ENCODE assay signal across 24 mouse cellular contexts in genomic region chr8:70737705-70738104, GRCm38 (mm10). TPM values are rescaled to one million over a fixed set of nuclear protein-coding genes. Genes with fewer than 3 reads are reported as not detected.
DNase-seq lines count a peak whose midpoint lies in the region; ATAC-seq and TF ChIP-seq lines count a peak whose summit lies in the region.
"Had no signal": no experiment of that assay in that cellular context is flagged by ENCODE, and none has a peak within 500 bp of the region (broad histone marks: within the 10 kb centered on the region; RNA-seq: fewer than 3 reads in every experiment).

No protein-coding gene starts in this region.

- H3K4me3 ChIP-seq in forebrain, embryonic 11.5 days (ENCODE audit: low read depth, low read length), result no peak overlapping the region
- no peak overlapping the region for H3K4me3 ChIP-seq in forebrain, embryonic 10.5 days
- no peak overlapping the region for H3K4me3 ChIP-seq in kidney, adult 2 months (ENCODE audit: insufficient read depth, low read depth, low read length)
- H3K4me3 ChIP-seq in lung, postnatal 0 days (ENCODE audit: low read depth, low read length), result no peak overlapping the region
- H3K4me3 ChIP-seq in lung, adult 2 months (replicated peaks; ENCODE audit: extremely low read depth, low read depth, low read length), result no peak overlapping the region
- H3K4me3 ChIP-seq in neural tube, embryonic 11.5 days (ENCODE audit: low read depth, low read length), result no peak overlapping the region

- peaks cover 8% of the 10 kb centered on the region for H3K27me3 ChIP-seq in forebrain, embryonic 11.5 days (ENCODE audit: control insufficient read depth, insufficient read depth, low read length)
- peaks cover 64% of the 10 kb centered on the region for H3K27me3 ChIP-seq in forebrain, embryonic 10.5 days (ENCODE audit: poor library complexity, severe bottlenecking)
- H3K27me3 ChIP-seq in kidney, adult 2 months (replicated peaks; ENCODE audit: control insufficient read depth, insufficient read depth, low read length), result no peaks in the 10 kb centered on the region
- peaks cover 12% of the 10 kb centered on the region; the same call in 1 of the 2 replicates for H3K27me3 ChIP-seq in lung, postnatal 0 days (replicated peaks; ENCODE audit: insufficient read depth, low read length)
- H3K27me3 ChIP-seq in neural tube, embryonic 11.5 days (ENCODE audit: control insufficient read depth, insufficient read depth, low read length), result peaks cover 12% of the 10 kb centered on the region
- H3K27me3 ChIP-seq: CH12.LX, Patski had no signal

- no peaks in the 10 kb centered on the region for H3K4me1 ChIP-seq in forebrain, embryonic 11.5 days (replicated peaks; ENCODE audit: control insufficient read depth, insufficient read depth, low read length)
- H3K4me1 ChIP-seq in forebrain, embryonic 10.5 days, result peaks cover 9% of the 10 kb centered on the region
- H3K4me1 ChIP-seq in kidney, adult 2 months (ENCODE audit: control insufficient read depth, insufficient read depth, low read length), result no peaks in the 10 kb centered on the region
- H3K4me1 ChIP-seq in lung, postnatal 0 days (ENCODE audit: insufficient read depth, low read depth, low read length), result no peaks in the 10 kb centered on the region
- no peaks in the 10 kb centered on the region for H3K4me1 ChIP-seq in lung, adult 2 months (ENCODE audit: control insufficient read depth, insufficient read depth, low read length)
- H3K4me1 ChIP-seq in neural tube, embryonic 11.5 days (ENCODE audit: control insufficient read depth, insufficient read depth, low read length), result peaks cover under 1% of the 10 kb centered on the region; the same call in 1 of the 2 replicates

- 67% methylated on average over 5 of the region's 5 CpGs for WGBS in forebrain, embryonic 11.5 days
- WGBS in forebrain, embryonic 10.5 days, result 70% methylated on average over 5 of the region's 5 CpGs
- 66% methylated on average over 5 of the region's 5 CpGs for WGBS in kidney, adult 2 months
- 47% methylated on average over 5 of the region's 5 CpGs for WGBS in lung, postnatal 0 days
- 47% methylated on average over 5 of the region's 5 CpGs for WGBS in lung, adult 2 months
- 73% methylated on average over 5 of the region's 5 CpGs for WGBS in neural tube, embryonic 11.5 days

- no peak overlapping the region for H3K27ac ChIP-seq in forebrain, embryonic 11.5 days (ENCODE audit: low read depth, low read length)
- H3K27ac ChIP-seq in forebrain, embryonic 10.5 days, result no peak overlapping the region
- H3K27ac ChIP-seq in kidney, adult 2 months (ENCODE audit: insufficient read depth, low read depth, low read length), result peak overlapping the region; percentile 24; the same call in 1 of the 2 replicates
- H3K27ac ChIP-seq in lung, postnatal 0 days (ENCODE audit: low read length), result peak overlapping the region; percentile 54
- H3K27ac ChIP-seq in neural tube, embryonic 11.5 days (ENCODE audit: low read depth, low read length), result no peak overlapping the region

- no peak for ATAC-seq in forebrain, embryonic 11.5 days (replicated peaks; ENCODE audit: low FRiP score)
- peak; percentile 62 for ATAC-seq in lung, postnatal 0 days
- no peak for ATAC-seq in neural tube, embryonic 11.5 days (ENCODE audit: insufficient read depth, low FRiP score, low TSS enrichment)
- ATAC-seq: activated CD4-positive, CD25-positive, alpha-beta regulatory T cell, adult 4 months; CD4-positive, CD25-positive, alpha-beta regulatory T cell, adult 4 months; Patski had no signal

- no peak for TF ChIP-seq CTCF in kidney, adult 2 months (conservative IDR thresholded peaks at IDR 0.05; ENCODE audit: insufficient read depth, insufficient read length, low read depth, low read length)
- no peak for TF ChIP-seq CTCF in lung, postnatal 0 days (IDR thresholded peaks at IDR 0.05)
- TF ChIP-seq CTCF in lung, adult 2 months (IDR thresholded peaks at IDR 0.05; ENCODE audit: insufficient read depth, low read length), result no peak

- no peak for TF ChIP-seq POLR2A in kidney, adult 2 months (IDR thresholded peaks at IDR 0.05; ENCODE audit: low read depth, low read length)
- TF ChIP-seq POLR2A in lung, adult 2 months (IDR thresholded peaks at IDR 0.05; ENCODE audit: borderline replicate concordance, extremely low read depth, low read depth, low read length), result no peak

- TF ChIP-seq EP300 in lung, postnatal 0 days (IDR thresholded peaks at IDR 0.05), result no peak

- H3K9ac ChIP-seq in forebrain, embryonic 11.5 days (ENCODE audit: low read length), result no peak overlapping the region
- no peak overlapping the region for H3K9ac ChIP-seq in lung, postnatal 0 days (replicated peaks; ENCODE audit: low read depth)
- no peak overlapping the region for H3K9ac ChIP-seq in neural tube, embryonic 11.5 days (ENCODE audit: low read length)

- no peaks in the 10 kb centered on the region for H3K36me3 ChIP-seq in forebrain, embryonic 11.5 days (ENCODE audit: control insufficient read depth, insufficient read depth, low read length)
- H3K36me3 ChIP-seq in forebrain, embryonic 10.5 days (replicated peaks), result no peaks in the 10 kb centered on the region
- H3K36me3 ChIP-seq in kidney, adult 2 months (ENCODE audit: control insufficient read depth, insufficient read depth, low read length), result no peaks in the 10 kb centered on the region; the same call in 1 of the 2 replicates
- no peaks in the 10 kb centered on the region for H3K36me3 ChIP-seq in lung, postnatal 0 days (ENCODE audit: insufficient read depth, low read length)
- H3K36me3 ChIP-seq in neural tube, embryonic 11.5 days (ENCODE audit: control insufficient read depth, insufficient read depth, low read length), result no peaks in the 10 kb centered on the region
- H3K36me3 ChIP-seq: G1E had no signal

- H3K9me3 ChIP-seq in forebrain, embryonic 11.5 days (ENCODE audit: control insufficient read depth, low read length), result no peaks in the 10 kb centered on the region
- no peaks in the 10 kb centered on the region for H3K9me3 ChIP-seq in forebrain, embryonic 10.5 days
- H3K9me3 ChIP-seq in lung, postnatal 0 days (ENCODE audit: low read length), result no peaks in the 10 kb centered on the region
- H3K9me3 ChIP-seq in neural tube, embryonic 11.5 days (ENCODE audit: control insufficient read depth, low read length), result no peaks in the 10 kb centered on the region
- H3K9me3 ChIP-seq: G1E had no signal

- no peak overlapping the region for H3K4me2 ChIP-seq in forebrain, embryonic 11.5 days (ENCODE audit: low read depth, low read length, severe bottlenecking)
- H3K4me2 ChIP-seq in lung, postnatal 0 days (replicated peaks; ENCODE audit: low read depth, low read length), result no peak overlapping the region
- H3K4me2 ChIP-seq in neural tube, embryonic 11.5 days (ENCODE audit: low read depth), result no peak overlapping the region

- peak; percentile 23 for DNase-seq in forebrain, embryonic 11.5 days (ENCODE audit: low spot score)
- DNase-seq in forebrain, embryonic 10.5 days (ENCODE audit: extremely low spot score, low spot score), result no peak
- no peak for DNase-seq in kidney, adult 2 months
- DNase-seq in kidney, postnatal 10 days, result no peak
- peak; percentile 74 for DNase-seq in lung, postnatal 0 days (ENCODE audit: low spot score)
- DNase-seq in lung, adult 2 months, result no peak
- peak; percentile 7 for DNase-seq in neural tube, embryonic 11.5 days (ENCODE audit: low spot score)
- DNase-seq in neural tube, embryonic 10.5 days (ENCODE audit: extremely low spot score, low spot score), result no peak
- DNase-seq: adrenal gland, adult 2 months; adrenal gland, adult 8-10 months; adrenal gland, postnatal 10 days; adrenal gland, postnatal 14 days; adrenal gland, postnatal 25 days; adrenal gland, postnatal 36 days; B cell, adult 2 months; cerebellum, adult 11 months; cerebellum, adult 11-12 months had no signal

RNA-seq across cellular contexts. Expression of gene Pde4c, which starts 14.2 kb away (rescaled TPM):
- 0.13 and 0.37 TPM in 2 replicates for polyA plus RNA-seq in forebrain, embryonic 11.5 days (2014; fragmentation: Nextera tagmentation; extraction: Ambion mirVana)
- polyA plus RNA-seq in forebrain, embryonic 10.5 days (2016; fragmentation: Nextera tagmentation; extraction: Ambion mirVana), result 0.38 and 0.68 TPM in 2 replicates
- polyA plus RNA-seq in kidney, adult 2 months (2012; rRNA removed), result 81.6 and 113 TPM in 2 replicates
- 0.93 and 2.0 TPM in 2 replicates for polyA plus RNA-seq in lung, postnatal 0 days (2015; fragmentation: Nextera tagmentation; extraction: Ambion mirVana)
- 4.1 and 5.5 TPM in 2 replicates for polyA plus RNA-seq in lung, adult 2 months (2012; rRNA removed)
- polyA plus RNA-seq in neural tube, embryonic 11.5 days (2014; fragmentation: Nextera tagmentation; extraction: Ambion mirVana), result 0.42 TPM in 1 of 2 replicates, not detected in the other

RNA-seq across cellular contexts. Expression of gene Rab3a, which starts 16.8 kb away (rescaled TPM):
- 42.7 and 49.7 TPM in 2 replicates for polyA plus RNA-seq in forebrain, embryonic 11.5 days (2014; fragmentation: Nextera tagmentation; extraction: Ambion mirVana)
- polyA plus RNA-seq in forebrain, embryonic 10.5 days (2016; fragmentation: Nextera tagmentation; extraction: Ambion mirVana), result 10.5 and 12.2 TPM in 2 replicates
- 29.7 and 31.1 TPM in 2 replicates for polyA plus RNA-seq in kidney, adult 2 months (2012; rRNA removed)
- polyA plus RNA-seq in lung, postnatal 0 days (2015; fragmentation: Nextera tagmentation; extraction: Ambion mirVana), result 17.6 and 28.6 TPM in 2 replicates
- polyA plus RNA-seq in lung, adult 2 months (2012; rRNA removed), result 46.4 and 53.4 TPM in 2 replicates
- polyA plus RNA-seq in neural tube, embryonic 11.5 days (2014; fragmentation: Nextera tagmentation; extraction: Ambion mirVana), result 97.9 and 111 TPM in 2 replicates

RNA-seq across cellular contexts. Expression of gene Gm3336, which starts 19.4 kb away (rescaled TPM):
- polyA plus RNA-seq in forebrain, embryonic 11.5 days (2014; fragmentation: Nextera tagmentation; extraction: Ambion mirVana), result not detected in 2 replicates
- polyA plus RNA-seq in forebrain, embryonic 10.5 days (2016; fragmentation: Nextera tagmentation; extraction: Ambion mirVana), result not detected in 2 replicates
- polyA plus RNA-seq in kidney, adult 2 months (2012; rRNA removed), result 0.61 and 0.99 TPM in 2 replicates
- polyA plus RNA-seq in lung, postnatal 0 days (2015; fragmentation: Nextera tagmentation; extraction: Ambion mirVana), result 0.50 and 0.54 TPM in 2 replicates
- 0.43 and 1.2 TPM in 2 replicates for polyA plus RNA-seq in lung, adult 2 months (2012; rRNA removed)
- polyA plus RNA-seq in neural tube, embryonic 11.5 days (2014; fragmentation: Nextera tagmentation; extraction: Ambion mirVana), result not detected in 2 replicates
- polyA plus RNA-seq: activated CD4-positive, CD25-positive, alpha-beta regulatory T cell, adult 4 months; brain, embryonic 14.5 days; C2C12; CD4-positive, CD25-positive, alpha-beta regulatory T cell, adult 4 months had no signal

RNA-seq across cellular contexts. Expression of gene Mpv17l2, which starts 23.0 kb away (rescaled TPM):
- polyA plus RNA-seq in forebrain, embryonic 11.5 days (2014; fragmentation: Nextera tagmentation; extraction: Ambion mirVana), result 31.0 and 34.1 TPM in 2 replicates
- polyA plus RNA-seq in forebrain, embryonic 10.5 days (2016; fragmentation: Nextera tagmentation; extraction: Ambion mirVana), result 30.8 and 34.3 TPM in 2 replicates
- 73.4 and 96.3 TPM in 2 replicates for polyA plus RNA-seq in kidney, adult 2 months (2012; rRNA removed)
- 57.4 and 88.8 TPM in 2 replicates for polyA plus RNA-seq in lung, postnatal 0 days (2015; fragmentation: Nextera tagmentation; extraction: Ambion mirVana)
- polyA plus RNA-seq in lung, adult 2 months (2012; rRNA removed), result 61.6 and 80.0 TPM in 2 replicates
- polyA plus RNA-seq in neural tube, embryonic 11.5 days (2014; fragmentation: Nextera tagmentation; extraction: Ambion mirVana), result 40.7 and 41.3 TPM in 2 replicates

RNA-seq across cellular contexts. Expression of gene Iqcn, which starts 34.4 kb away (rescaled TPM):
- not detected in 2 replicates for polyA plus RNA-seq in forebrain, embryonic 11.5 days (2014; fragmentation: Nextera tagmentation; extraction: Ambion mirVana)
- 0.02 TPM in 1 of 2 replicates, not detected in the other for polyA plus RNA-seq in forebrain, embryonic 10.5 days (2016; fragmentation: Nextera tagmentation; extraction: Ambion mirVana)
- polyA plus RNA-seq in kidney, adult 2 months (2012; rRNA removed), result 0.03 and 0.12 TPM in 2 replicates
- 0.04 and 0.07 TPM in 2 replicates for polyA plus RNA-seq in lung, postnatal 0 days (2015; fragmentation: Nextera tagmentation; extraction: Ambion mirVana)
- 0.03 TPM in 1 of 2 replicates, not detected in the other for polyA plus RNA-seq in lung, adult 2 months (2012; rRNA removed)
- not detected in 2 replicates for polyA plus RNA-seq in neural tube, embryonic 11.5 days (2014; fragmentation: Nextera tagmentation; extraction: Ambion mirVana)
- polyA plus RNA-seq: activated CD4-positive, CD25-positive, alpha-beta regulatory T cell, adult 4 months; G1E had no signal

Comparison
In these comparisons a context has a peak if more than half of its experiments do, and no peak if none do; other contexts are left out.
1. DNase-seq: peak in forebrain, embryonic 11.5 days (single experiment), lung, postnatal 0 days (single experiment) and neural tube, embryonic 11.5 days (single experiment); none in forebrain, embryonic 10.5 days (single experiment), kidney, adult 2 months (single experiment), kidney, postnatal 10 days (single experiment), lung, adult 2 months (single experiment) and neural tube, embryonic 10.5 days (single experiment).
2. H3K27ac ChIP-seq: peak in kidney, adult 2 months (single experiment) and lung, postnatal 0 days (single experiment); none in forebrain, embryonic 11.5 days (single experiment), forebrain, embryonic 10.5 days (single experiment) and neural tube, embryonic 11.5 days (single experiment).
3. RNA of gene Pde4c, which starts 14.2 kb away (polyA plus RNA-seq): 81.6 to 113 TPM in kidney, adult 2 months; 4.1 to 5.5 TPM in lung, adult 2 months, 0.93 to 2.0 TPM in lung, postnatal 0 days, 0.38 to 0.68 TPM in forebrain, embryonic 10.5 days, 0.42 TPM in neural tube, embryonic 11.5 days and 0.13 to 0.37 TPM in forebrain, embryonic 11.5 days; every median in the first group is over 10 times any median in the second.